Mouse (Mus musculus) small intestine, adult 2 months (tissue): ENCODE data around the gene Chd6.

Experiments
- CTCF ChIP-seq: fragments of 200-500 bp; IDR thresholded peaks from 2 replicates; pipeline ENCODE4 v1.5.1; 2012; ENCODE audit warnings: low read depth, mild to moderate bottlenecking, control low read depth, inconsistent platforms, low read length, moderate library complexity, mixed read lengths; ENCODE audit not compliant: insufficient replicate concordance, insufficient read length; ENCODE audit errors: extremely low read depth
- POLR2A ChIP-seq: fragments of 200-500 bp; IDR thresholded peaks from 2 replicates; pipeline ENCODE4 v1.6.1; 2012; ENCODE audit warnings: low read depth, mild to moderate bottlenecking, control low read depth, inconsistent platforms, low read length, moderate library complexity

- TF ChIP-seq CTCF (no peak), POLR2A (no peak)
Measured at GRCm38 (mm10) chr2:161017913-161018312, 91.0 kb downstream of the Chd6 start.
